Mouse (Mus musculus): Measurements from ENCODE around the gene Igf2r.

Gene Igf2r

DNA sequence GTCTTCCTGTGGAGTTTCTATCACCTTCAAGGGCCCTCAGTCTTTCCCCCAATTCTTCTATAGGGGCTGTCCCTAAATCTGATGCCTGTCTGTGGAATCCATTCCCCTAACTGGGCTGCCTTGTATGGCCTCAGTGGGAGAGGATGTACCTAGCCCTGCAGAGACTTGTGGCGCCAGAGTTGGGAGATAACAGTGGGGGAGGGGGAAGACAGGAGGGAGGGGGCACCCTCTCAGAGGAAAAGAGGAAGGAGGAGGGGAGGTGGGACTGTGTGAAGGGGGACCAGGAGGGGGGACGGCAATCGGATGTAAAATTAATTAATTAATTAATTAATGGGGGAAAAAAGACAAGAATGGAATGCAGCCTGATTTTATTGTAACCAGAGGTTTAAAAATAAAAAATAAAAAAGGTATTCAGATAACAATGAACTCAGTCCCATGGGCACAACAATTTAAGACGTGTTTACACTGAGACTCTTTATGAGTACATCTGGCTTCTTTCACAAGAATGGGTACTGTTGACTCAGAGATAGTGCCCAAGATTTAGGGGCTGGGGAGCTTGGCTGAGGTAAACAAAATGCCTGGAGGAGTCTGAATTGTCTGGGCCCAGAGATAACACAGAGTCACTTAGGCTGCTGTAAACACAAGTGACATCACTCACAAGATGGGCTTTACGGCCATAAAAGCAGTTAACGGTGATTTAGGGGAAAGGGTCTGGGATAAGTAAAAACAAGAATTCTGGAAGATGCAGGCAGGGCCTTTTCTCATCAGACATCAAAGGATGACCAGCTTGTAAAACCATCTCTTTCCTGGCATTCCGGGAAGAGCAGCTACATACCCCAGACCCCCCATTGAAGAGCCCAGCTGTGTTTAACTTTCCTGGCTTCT lies 100.7 kb downstream of the Igf2r start:
- DNase-seq = no peak

DNA sequence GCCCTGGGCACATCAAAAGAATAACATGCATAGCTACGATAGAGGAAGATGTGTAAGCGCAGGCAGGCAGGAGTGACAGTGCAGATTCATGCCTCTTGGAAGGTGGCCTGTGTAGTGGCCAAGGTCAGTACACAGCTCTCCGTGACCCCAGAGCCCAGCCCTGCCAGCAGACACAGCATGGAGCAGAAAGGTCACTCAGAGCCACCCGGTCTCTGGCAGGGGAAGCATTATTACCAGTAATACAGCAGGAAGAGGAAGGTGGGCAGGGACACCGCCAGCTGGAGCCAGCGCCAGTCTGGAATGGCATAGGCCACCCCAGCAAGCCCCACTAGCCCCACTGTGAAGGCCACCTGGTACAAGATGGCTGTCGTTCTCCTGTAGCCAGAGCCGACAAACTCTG lies 105.3 kb downstream of the Igf2r start:
- DNase-seq = no peak

DNA sequence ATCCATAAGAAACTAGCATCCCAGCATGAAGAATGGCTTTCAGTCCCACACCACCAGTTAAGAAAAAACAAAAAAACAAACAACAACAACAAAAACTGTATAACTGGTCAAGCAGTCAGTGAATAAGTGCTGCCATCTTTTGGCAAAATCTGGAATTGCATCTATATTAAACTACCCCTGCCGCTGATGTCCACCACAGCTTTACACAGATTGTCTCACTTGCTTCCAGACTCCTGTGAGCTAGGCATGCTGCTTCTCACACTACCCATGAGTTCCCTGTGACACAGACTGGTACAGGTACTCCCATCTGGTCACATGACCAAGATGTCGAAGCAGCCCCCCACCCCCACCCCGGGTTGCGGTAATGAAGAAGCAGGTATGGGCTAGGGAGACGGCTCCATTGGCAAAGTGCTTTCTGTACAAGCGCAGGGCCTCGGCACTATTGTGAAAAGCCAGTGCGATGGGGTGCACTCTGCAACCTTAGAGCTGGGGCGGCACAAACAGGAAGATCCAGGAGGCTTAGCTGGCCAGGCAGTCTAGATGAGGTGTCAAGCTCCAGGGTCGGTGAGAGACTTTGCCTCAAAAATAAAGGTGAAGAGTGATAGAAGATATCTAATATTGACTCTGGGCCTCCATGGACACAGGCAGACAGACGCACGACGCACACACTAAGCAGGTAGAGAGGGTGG lies 108.7 kb downstream of the Igf2r start:
- DNase-seq = no peak

DNA sequence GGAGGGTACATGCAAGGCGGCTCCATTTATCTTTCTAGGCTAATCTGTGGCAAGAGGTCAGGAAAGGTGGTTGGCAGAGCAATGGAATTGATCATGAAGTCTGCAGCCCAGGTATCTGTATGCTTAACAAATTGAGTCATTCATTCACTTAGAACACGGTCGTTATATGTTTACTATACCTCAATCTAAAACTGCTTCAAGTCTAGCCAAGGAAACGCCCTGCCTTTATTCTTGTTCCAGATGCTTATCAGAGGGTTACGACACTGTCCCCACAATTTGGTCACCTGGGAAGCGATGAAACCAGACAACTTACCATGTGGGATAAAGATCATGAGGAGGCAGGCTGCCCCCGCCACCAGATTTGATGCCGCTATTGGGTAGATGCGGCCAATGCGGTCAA lies 110.2 kb downstream of the Igf2r start:
- no peak for DNase-seq

DNA sequence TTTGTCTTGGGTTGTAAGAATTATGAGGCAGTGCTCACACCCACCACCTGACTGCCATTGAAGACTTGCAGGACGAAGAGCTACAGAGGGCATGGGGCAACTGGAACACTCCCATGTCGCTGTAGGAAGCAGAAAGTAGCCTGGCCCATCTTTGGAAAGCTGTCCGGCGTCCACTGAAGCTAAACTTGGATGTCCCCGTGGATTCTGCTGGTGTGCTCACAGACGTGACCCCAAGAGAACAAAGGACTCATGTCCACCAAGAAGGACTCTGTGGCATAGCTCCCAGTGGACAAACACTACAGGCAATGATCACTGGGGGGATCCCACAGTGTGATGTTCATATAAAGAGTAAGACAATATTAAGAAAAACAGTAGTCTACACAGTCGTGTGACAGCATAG lies 110.7 kb downstream of the Igf2r start:
- no peak for DNase-seq

DNA sequence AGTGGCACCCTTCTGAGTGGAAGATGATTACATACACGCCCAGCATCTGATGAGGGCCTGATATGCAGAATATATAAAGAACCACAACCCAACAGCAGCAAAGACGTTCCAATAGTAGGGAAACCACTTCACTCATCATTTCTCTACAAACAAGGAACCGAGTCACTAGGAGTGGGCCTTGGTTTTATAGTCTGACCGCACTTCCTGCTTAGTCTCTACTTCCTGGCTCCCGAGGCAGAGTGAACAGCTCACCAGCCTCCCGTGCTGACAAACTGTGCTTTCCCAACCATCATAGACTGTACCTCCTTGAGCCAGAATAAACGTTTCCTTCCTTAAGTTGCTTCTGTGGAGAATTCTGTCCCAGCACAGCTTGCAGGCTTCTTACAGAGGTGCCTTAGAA lies 113.6 kb downstream of the Igf2r start:
- DNase-seq = peak; percentile 37

DNA sequence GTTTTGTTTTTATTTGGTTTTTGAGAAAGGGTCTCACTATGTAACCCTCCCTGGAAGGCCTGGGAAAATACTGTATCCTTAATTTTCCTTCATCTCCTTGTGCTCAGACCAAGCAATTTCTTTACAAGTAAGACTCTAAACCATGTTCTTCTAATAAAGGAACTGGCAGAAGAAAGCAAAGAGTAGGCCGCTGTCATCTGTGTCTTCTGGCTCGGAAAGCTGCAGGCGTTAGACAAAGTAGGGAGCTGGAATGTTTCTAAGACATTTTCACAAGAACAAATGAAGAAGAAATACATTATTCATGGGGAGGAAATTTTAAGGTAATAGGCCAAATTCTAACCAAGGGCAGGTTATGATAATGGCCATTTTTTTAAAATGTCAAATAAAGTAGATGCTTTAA lies 115.4 kb downstream of the Igf2r start:
- no peak for DNase-seq

DNA sequence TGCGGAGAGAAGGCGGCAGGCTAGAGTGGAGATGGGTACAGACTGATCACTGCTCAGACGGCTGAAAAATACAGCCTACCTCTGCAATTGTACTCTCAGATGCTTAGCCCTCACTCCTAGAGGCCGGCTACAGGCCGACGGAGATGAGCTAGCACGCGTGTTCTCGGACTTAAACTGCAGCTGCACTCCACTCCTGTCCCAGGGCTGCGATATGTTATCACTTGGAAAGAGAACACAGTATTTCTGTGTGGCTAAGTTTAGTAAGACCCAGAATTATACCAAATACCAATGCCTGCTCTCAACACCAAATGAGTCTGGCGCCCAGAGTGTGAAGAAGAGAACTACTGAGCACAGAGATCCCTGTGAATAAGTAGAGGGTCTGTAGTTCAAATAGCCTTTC lies 116.9 kb downstream of the Igf2r start:
- no peak for DNase-seq

DNA sequence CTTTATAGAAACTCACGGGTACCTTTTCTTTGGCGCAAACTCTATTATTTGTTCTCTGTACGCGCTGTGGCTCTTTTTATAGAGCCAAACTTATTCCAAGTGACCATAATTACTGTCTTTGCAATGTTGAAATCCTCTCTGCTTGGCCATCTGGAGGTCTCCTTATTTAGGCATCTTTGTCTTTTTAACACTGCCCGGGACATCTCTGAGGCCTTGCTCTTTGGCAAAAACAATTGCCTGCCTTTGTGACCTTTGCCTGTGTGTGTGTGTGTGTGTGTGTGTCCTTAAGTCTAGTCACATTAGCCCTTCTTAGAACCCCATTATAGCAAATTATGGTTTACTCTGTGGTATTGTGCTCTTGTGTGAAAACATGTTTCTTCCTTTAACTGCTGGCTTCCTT lies 124.0 kb downstream of the Igf2r start:
- DNase-seq = no peak

DNA sequence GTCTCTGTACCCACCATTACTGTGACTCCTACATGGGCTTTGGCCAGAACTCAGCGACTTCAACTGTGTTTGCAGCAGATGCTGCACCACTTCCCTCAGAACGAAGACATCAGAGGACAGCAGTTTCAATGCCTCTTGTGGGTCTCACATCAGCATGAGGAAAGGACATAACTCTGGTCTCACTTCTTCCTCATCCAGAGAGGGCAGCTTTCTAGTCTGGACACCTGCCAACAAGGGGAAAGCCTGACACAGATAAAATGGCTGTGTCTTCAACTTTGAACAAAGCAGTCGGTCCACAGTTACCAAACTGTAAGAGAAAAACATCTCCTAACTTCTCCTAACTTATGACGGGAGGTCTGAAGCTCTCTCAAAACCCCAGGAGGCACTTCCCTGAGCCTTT lies 128.4 kb downstream of the Igf2r start:
- DNase-seq = no peak

DNA sequence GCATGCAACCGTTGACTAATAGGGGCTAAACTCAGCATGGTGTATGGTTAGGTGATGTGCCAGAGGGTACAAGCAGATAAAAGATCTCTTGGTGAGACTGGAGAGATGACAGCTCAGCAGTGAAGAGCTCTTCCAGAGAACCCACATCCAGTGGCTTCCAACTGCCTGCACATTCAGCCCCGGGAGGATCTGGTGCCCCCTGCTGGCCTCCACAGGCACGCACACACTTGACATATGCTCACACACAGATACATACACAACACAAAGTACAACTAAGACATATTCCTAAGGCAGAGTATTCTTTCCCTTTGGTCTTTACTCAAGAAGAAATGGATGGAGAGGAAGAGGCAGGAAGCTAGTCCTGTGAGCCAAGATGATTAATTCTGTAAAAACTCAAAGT lies 129.9 kb downstream of the Igf2r start:
- DNase-seq = no peak

DNA sequence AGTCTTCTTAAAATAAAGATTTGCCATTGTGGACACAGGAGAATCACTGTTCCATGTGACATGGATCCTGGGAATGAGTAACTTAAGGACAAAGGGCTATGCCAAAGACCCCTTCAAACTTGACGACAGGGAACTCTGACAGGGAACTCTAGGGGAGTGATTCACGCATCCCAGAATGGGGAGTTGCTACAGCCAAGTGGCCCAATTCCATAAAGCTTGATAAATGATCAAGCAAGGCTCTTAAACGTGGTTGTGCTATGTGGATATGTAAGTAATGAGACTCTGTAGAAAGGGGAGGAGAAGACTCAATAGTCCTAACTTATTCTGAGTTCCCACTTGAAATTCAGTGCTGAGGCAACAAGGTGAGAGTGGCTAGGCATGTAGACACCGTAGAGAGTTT lies 134.7 kb downstream of the Igf2r start:
- no peak for DNase-seq
